Mouse (Mus musculus): ENCODE measurements at regions not wholly inside any gene's neighbourhood (a gene's known extent, or its start where the extent isn't known, plus 50 kb on each side); places are given as distances from the start of the nearest gene placed in this dataset.

DNA sequence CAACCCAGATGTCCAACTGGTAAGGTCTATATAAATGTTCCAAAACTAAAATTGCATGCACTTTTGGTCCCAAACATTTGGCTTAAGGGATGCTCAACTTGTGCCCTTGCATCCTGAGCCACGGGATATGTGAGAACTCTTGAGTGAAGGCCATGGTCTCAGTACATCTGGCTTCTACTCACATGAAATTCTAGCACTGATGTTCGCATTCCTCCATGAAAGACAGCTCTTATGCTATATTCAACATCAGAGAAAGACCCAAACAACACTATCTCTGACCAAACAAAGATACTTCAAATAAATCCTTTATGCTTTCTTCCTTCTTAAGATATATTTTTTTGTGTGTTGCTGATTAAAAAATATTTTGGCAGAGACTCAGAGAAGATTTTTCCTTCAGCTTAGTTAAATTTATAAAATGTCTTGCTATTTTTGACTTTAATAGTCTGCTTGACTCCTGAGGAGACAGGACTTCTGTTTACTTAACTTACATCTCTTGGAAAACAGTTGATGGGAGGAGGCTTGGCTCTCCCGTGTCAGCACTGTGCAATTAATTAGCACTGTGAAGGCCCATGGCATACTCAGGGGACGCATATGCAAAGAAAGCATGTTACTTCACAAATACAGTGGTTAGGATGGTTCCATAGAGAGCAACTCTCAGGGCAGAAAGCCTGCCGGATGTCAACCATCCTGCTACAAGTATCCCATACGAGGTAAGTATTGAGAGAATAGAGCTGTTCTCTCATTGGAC lies 230.9 kb downstream of the Gm19410 start:
- DNase-seq = no peak

DNA sequence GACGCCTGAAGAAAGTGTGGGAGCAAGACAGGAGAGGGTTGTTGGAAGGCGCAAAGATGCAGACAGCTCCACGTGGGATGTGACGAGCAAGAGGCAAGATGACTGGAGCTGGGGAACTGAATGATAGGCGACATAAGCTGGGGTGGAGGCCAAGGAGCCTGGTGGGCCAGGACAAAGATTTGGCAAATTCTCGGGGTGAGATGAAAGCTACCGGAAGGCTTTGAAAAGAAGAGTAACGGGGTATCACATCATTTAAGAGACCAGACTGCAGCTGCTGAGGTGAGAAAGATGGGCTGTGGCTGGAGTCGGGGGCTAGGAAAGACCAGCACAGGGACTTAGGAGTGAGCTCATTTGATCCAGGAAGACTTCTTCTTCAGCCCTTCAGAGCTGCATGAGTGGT lies 234.0 kb downstream of the Gm19410 start:
- DNase-seq = no peak

DNA sequence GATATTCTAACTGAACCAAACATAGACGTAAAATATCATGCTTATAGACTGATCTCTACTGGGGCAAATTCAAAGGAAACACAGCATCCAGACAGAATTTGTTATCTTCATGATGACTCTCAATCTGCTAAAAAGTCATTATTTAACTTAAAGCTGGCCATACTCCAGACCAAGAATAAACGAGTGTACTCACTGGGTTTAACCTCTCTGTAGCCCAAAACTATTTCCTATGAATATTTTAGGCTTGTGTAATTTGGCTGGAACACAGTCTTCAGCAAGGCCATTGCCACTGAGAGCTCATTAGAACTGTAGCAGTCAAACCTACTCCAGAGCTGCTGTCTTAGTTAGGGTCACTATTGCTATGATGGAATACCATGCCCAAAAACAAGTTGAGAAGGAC lies 238.8 kb downstream of the Gm19410 start:
- DNase-seq = no peak

DNA sequence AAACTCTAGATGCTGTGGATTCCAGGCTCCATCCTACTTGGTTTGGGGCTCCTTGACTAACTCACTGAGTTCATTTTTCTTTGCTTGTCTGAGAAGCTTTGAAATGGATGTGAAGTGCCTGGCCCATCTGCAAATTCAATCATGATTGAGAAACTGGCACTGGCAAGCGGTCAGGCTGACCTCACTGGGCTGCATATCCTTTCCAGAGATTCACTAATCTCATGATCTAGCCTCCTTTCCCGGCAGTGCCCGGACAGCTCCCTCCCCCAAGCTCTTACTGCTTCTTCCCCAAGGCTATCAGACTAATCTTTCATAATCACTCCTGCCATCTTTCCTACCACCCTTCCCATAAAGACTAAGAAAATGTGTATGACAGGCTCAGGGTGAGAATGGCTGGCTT lies 239.9 kb downstream of the Gm19410 start:
- DNase-seq = no peak

DNA sequence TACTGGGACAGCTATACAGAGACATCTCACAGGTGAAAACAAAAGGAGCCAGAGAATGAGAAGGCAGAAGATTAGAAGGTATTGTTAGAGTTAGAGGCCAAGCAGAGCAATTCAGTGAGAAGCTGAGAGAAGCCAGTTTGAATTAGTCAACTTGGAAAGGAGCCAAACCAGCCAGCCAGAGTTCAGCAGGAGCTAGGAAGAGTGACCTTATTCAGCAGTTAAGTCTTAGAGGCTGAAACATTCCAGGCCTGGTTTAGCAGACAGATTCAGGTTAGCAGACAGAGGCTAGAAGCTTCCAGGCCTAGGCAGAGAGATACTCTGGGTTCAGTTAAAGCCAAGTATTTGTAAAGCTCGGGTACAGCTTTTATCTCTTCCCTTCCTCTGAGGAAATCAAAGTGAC lies 242.1 kb downstream of the Gm19410 start:
- DNase-seq = no peak

DNA sequence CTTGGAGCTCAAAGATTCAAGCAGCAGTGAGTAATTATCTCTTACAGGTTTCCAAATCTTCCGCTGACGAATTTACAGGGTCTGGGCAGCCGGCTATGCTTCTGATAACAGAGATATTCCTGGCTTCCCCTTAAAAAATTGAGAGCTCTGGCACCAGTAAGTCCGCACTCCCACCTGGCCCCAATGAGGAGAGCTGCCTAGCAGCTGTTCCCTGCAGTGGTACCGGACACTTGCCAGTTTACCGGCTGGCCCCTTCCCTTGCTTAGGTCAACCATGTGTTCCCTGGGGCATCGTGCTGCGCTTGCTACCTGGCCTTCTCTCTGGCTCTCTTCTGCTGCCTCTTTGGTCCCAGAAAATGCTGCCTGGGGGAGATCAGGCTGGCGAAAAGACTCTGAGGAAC lies 244.0 kb downstream of the Gm19410 start:
- no peak for DNase-seq

DNA sequence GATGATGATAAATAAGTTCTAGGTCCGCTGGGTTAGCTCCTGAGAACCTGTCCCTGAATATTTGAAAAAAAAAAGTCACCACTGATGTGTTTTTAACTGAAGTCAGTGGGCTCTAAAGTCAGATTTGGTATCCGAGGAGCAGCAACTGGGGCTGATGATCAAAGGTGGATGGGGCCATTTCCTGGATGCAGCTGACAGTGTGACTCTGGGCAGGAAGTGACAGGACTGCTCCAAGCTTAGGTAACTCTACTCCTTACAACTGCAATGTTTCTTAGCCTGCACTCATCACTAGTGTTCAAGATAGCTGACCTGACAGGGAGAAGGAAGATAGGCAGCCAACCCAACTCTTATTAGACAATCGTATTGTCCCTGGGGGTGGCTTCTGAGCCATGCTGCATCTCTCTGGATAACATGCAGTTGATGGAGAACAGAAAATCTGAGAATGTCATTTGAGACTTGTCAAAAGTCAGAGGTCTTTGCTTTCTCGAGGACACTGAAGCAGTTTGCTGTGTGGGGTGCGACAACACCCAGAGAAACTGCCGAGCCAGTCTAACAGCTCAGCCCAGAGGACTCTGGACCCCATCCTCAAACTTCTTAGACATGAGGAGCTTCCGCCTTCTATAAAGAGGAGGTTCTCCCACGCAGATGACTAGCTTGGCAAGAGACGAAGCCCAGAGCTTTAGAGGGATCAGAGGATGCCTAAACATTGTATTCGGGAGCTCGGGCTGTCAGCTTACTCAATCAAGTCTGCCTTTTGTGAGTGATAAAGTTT lies 245.0 kb downstream of the Gm19410 start:
- DNase-seq = no peak

DNA sequence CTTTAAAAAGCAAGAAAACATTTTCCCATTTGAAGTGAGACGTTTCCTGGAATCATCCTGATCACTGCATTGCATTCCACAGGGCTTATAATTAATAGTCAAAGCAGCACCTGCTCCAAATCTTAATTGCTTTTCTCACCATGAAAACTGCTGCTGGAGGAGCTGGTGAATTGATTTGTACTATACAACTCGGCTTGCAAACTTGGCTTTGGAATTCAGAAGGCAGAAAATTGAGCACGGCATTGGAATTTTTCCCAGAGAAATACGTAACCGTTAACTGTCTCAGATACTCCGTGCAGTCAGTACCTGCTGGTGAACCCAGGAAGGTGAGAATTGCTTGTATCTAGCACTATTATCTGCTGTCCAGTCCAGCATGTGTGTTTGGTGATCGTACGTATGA lies 249.3 kb downstream of the Gm19410 start:
- DNase-seq = no peak

DNA sequence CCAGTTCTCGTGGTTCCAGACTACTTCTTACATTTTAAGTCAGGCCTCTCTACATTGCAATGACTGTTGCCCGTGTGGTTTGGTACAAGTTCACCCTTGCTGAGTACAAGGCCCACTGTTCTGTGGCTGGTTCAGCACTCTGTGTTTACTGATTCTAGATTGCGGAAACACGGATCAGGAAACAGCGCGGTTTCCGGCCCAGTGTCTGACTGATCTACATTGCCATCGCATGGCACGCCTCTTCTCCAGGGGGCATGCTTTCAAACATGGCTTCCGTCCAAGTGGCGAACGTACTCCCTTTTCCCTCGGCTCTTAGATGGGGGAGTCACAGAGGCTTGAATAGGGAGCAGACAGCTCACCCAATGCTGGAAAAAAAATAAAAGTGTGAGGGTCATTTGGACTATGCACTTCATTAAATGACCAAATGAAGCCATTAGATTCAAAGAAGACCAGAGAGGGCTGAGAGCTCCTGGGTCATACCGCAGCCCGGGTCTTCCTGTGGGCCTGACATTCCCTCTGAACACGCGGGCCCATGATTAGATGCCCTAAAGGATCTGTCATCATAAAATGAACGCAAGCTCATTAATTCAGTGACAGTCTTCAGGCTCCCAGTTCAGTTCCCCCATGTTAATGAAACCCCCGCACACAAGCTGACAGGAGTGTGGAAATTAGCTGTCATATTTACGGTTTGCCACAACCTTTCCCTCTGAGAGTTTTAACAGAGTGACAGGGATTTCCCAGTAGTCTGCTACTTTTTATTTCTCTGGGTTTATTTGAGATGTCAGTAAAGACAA lies 250.9 kb downstream of the Gm19410 start:
- DNase-seq = peak; percentile 3 to 19

DNA sequence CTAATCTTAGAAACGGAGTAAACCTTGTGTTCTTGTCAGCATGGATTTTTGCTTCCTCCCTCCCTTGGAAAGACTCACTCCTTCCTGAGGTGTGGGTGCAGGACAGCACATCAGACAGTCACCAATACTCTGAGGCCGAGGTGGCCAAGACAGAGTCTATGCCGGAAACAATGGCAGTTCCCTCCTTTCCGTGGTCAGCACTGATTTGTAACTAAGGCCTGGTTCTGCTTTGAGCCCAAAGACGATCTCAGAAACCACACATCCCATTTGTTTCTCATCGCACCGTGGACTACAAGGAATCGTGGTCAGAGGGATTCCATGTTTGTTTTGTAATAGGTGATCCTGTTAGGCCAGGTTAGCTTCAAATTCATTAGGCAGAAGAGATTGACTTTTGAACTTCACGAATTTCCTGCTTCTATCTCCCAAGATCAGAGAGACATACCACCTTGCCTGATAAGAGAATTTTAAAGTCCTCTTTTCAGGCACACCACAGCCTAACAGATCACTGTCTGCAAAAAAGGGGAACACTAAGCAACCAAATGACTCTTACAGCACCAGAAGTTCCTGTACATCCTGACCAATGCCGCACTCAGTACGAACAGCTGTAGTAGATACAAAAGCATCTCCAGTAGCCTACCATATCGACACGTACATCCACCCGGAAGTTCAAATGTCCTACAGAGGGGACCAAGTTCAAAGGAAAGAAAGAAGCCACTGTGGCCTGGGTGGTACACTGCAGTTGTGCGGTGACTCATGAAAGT lies 253.6 kb downstream of the Gm19410 start:
- DNase-seq = no peak

DNA sequence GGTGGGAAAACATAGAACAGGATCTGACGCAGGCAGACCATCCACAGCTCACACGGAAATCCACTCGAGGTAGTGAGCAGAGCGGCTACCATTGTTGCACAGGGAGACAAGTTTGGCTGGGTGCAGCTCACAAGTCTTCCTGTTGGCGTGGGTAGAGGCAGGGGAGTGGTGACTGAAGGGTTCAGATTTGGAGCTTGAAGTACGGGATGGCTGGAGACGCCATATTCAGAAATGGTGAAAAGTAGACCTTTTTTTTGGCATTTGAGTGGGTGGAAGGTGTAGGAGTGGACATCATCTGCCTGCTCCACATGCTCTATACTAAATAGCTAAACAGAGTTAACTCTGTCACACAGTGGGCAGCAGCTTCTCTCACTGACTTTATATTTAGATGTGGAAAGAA lies 254.3 kb downstream of the Gm19410 start:
- DNase-seq = no peak

DNA sequence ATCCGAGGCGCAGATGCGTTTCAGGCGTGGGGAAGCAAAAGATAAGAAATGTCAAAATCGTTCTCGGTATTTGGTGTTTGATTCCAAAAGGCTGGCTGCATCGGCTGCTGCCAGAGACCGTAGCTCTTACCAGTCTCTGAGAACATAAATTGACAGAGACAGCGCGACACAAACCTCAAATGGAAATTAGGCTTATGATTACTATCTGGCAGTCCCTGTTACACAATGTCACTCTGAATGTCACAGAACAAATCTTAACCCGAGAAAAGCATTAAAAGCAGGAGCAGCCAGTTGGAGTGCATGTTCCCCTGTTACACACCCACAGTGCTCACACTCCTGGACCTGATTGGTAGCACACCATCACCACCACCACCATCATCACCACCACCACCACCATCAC lies 262.0 kb downstream of the Gm19410 start:
- no peak for DNase-seq

DNA sequence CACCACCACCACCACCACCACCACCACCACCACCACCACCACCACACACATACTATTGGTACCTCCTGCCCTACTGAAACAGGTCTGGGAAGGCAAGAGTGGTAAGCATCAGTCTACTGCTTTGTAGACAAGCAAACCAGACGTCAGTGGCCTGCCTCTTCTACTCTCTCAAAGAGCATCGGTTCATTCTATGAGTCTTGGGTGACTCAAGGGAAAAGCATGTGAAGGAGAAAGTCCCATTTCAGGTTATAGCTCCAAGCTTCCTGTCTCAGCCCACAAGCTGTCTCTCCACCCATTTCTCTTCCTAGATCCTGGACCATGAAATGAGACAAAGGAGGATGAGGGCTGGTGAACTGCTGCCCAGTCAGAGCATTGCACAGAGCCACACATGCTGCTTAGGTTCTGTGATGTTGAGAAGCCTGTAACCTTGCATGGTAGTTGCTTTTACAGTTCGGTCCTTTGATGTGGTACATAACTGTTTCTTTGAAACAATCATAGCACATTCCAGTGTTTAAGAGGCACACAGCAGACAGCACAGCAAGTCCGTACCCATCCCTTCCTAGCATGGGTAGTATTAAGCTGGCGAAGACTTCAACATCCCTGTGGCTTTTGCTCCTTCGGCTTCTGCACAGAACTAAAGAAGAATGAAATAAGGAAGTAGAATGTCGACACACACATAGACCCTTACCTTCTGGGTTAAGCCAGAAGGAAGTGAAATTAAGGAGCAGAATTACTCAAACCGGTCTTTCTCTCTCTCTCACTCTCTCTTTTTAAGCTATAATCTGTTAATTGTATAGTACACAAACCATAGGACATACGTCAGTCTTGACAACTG lies 262.7 kb downstream of the Gm19410 start:
- DNase-seq = peak in 1 of 2 experiments; percentile 6

DNA sequence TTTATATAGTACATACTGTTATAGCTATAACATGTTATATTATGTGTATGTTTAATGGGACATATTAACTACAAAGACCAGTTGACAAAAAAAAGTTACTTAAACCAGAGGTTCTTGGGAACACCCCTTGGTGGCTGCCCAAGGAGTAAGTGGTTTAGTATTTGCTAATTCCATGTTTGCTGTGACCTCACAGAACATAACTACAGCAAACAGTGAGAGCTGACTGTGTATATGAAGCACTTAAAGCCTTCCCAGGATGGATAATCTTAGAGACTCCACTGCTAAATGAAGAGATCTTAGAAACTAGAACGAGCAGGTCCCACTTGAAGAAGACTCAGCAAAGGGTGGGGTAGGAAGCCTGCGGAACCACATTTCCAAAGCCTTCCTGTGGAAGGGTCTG lies 263.9 kb downstream of the Gm19410 start:
- DNase-seq = no peak

DNA sequence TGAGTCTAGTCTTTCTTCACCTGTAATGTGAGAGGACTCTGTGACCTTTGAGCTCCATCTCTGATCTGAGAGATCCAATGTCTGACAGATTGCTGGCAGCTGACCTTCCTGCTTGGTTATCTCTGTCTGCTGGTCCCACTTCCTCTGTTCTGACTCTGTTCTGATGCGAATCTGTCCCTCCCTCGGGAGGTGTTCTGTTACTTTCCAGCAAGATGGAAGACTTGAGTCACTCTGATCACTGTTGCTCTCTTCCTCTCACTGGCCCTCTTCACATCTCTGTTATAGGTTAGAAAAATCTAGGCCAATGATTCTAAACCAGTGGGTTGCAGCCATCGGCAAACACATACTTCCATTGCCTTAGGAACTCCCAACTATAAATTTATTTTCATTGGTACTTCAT lies 264.6 kb downstream of the Gm19410 start:
- DNase-seq = no peak

DNA sequence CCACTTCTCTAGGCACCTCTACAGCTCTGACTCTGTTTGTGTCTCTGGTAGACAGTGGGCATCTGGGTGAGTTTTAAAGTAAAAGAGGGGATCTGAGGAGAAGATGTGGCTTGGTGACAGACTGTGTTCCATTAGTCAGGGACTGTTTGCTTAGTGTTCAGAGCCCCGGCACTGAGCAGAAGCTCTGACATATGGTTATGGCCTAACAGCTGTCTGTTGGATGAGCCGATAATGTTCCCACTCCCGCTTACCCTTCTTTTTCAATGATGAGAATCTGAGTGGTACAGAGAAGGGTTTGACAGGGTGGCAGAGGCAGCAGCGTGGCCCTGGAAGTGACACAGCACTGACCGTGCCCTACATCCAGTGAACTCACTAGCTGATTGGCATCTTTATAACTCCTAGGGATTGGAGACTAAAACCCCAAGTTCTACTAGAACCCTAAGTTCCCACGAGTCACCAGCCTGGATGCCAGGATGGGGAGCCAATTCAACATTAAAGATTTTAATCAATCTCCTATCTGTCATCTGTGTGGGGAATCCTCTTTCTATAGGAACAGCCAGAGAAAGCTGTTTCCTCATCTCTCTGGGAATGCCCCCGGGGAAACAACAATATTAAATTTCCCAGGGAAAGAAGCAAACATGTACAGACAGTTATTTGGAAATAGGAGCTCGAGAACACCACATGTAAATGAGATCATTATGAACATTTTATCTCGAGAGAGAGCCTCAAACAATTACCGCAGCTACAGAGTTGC lies 266.6 kb downstream of the Gm19410 start:
- no peak for DNase-seq

DNA sequence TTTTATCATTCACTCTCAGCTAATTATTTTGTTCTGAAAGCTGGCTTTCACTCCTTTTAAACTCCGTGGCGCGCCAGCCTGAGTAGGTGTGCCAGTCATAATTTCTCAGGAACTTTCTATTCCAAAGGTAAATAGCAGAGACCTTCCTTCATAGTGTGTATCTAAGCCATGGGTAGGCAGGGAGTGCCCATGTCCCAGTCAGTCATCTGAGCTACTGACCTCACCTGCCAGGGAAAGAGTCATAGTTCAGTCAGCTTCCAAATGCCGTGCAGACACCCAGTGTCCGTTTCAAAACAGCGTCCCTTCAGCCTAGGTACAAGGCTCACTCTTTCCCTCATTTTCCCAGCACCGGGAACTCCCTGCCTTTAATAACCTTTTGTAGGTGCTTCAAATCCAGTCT lies 269.7 kb downstream of the Gm19410 start:
- no peak for DNase-seq

DNA sequence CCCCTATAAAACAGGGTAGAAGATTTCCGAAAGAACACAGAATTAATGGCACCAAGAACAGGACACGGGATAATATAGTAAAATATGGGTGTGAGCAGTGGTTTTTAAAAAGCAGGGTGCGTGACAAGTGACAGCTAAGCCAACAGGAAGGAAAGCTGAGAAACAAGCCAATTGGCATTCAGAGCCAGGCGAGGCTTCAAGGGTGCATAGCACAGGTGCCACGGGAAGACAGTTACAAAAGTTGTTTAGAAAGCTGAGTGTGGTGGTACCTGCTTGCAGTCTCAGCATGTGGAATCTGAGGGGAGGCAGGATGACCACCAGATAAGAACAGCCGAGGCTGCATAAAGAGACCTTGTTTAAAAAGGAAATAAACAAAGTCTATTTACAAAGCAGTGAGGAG lies 270.7 kb downstream of the Gm19410 start:
- no peak for DNase-seq

DNA sequence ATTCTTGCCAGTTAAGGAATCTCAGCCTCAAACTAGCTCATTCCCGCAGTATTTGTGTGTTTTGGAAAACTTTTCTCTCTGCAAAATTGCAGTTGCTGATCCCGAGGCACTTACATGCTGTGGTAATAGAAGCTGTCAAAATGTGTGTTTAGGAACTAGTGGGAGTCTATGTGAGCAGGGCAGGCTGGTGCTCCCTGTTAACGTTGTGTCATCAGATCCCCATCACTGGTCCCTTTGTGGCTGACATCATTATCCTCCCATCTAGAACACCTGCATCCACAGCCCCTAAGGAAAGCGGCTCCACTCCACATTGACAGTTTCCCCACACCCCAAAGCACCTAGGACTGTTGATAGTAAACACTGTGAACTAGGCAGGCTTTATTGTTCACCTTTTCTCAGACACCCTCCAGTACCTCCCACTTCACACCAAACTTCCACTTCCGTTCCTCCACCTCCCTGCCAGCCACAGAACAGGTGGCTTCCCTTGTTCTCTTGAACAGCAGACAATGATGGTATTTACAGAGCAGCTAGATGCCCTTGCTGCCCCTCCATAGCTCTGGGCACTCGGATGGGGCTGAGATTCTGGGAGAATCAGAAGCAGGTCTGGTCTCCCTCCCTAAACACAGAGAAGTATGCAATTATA lies 275.8 kb downstream of the Gm19410 start:
- DNase-seq = peak in 1 of 2 experiments; percentile 10

DNA sequence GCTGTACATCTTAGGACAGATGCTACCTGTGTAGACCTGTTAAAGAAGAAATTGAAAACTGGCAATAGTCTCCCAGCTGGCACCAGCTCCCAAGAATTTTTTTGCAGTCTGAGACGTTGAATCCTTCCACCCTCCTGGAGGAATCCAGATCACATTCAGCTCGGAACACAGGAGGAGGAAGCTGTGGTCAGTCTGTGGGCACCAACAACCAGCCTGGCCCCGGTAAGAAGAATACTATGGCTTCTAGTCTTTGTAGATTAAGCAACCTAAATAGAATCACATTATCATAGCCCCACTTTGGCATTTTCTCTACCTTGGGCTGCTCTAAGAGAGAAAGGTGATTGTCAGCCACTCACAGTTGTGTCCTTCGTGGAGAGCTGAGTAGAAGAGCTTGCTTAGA lies 277.0 kb downstream of the Gm19410 start:
- no peak for DNase-seq

All from B cell, adult 2 months (primary cell).